Mouse (Mus musculus) adrenal gland, adult (tissue): Measurements from ENCODE around the gene 1700067K01Rik.
A peak's percentile ranks its signal among the peaks of the same experiment; 100 is the strongest.

Experiments
- DNase-seq, 2 experiments: peaks; one replicate each; pipeline ENCODE4 v3.0.0; 2022 to 2023; ENCODE audit warnings: low spot score in 1 of 2; ENCODE audit not compliant: inconsistent age in 2 of 2

The 1700067K01Rik gene

DNA sequence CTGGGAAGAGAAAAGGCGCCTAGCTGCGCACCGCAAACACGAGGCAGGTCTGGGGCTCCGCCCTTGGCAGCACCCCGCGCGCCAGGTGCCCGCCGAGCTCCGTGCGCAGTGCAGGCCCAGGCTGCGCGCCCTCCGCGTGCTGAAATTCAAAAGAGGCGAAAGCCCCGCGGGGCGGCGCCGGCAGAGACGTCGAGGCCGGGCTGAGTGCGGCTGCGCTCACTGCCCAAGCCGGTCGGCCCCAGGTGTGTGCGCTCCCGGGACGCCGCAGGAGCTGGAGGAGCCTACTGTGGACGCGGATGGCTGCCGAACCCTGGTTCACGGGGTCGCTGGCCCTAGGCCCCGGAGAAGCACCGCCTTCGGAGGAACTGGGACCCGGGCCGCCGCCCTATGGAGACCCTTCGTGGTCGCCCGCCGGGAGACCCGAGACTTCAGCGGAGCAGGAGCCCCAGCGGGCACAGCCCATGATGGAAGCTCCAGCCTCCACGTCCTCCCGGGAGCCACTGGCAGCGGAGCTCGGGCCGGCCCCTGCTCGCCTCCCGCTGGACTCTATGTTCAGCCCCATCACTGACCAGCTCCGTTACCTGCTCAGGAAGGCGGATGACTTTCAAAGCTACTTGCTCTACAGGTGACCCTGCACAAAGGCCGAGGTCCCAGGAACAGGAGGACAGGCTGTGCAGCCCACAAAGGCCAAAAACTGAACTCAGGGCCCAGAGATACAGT lies at the start of gene 1700067K01Rik:
Gene 1700067K01Rik, plus strand, starts transcription at position 222 of the 720 bp plus-strand sequence.
- peak in 1 of 2 experiments; percentile 31 for DNase-seq

DNA sequence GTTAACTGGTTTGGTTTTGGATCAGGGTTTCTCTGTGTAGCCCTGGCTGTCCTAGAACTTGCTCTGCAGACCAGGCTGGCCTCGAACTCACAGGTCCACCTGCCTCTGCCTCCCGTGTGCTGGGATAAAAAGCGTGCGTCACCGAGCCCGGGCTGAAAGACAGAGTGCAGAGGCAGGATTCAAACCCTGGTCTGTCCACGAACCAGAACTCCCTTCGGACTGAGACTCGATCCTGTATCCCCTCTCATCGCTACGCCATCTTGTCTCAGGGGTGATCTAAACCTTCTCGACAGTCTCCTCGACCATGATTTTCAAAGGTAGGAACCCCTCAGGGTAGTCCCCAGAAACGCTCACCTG lies 46.6 kb upstream of the 1700067K01Rik start:
- DNase-seq, result no peak

DNA sequence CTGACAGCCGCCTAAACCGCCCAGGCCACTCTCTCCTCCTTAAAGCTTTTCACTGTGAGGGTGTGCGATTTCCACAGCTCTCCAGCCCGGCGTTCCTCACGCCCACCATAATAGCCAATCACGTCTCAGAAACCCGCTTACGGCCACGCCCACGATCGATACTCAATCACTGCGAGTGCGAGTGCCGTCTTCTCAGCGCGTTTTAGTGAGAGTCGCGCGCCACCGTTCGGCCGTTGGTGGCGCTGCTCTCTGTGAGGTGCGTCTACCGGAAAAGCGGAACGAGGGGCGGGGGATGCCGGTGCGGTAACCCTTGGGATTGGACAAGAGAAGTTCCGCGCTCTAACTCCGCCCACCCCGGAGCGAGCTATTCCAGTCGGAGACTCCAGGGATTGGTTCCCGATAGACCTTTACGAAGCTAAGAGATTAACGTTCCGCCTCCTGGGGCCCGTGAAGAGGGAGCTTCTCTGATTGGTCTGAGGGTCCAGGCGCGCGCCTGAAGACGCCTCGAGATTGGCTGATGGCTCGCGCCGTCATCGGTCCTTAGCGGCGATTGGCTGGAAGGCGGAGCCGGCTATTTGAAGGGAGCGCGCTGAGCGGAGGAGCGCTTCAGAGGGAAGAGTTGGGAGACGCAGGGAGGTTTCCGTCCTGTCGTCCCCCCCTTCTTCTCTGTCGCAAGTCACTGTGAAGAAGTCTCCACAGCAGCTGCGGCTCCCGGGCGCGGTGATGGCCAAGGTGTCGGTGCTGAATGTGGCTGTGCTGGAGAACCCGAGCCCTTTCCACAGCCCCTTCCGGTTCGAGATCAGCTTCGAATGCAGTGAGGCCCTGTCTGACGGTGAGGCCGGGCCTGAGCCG lies 46.0 kb upstream of the 1700067K01Rik start, which contains the start of the genes Gm10644 and Asf1b:
Gene Gm10644, minus strand, starts transcription at position 100 of the 852 bp plus-strand sequence.
Gene Asf1b, plus strand, starts transcription at position 402 of the 852 bp plus-strand sequence.
- peak; percentile 99 for DNase-seq

DNA sequence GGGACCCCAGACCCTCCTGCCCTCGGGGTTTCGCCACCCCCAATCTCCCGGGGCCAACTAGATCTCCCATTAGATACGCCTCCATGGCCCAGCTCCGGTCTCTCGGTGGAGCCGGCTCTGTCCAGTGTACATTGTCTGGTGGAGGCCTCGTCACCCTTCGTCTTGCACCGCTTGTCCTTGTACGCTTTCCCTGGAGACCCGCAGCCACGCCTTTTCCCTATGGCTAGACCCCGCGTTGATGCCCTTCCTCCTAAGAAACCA lies 45.4 kb upstream of the 1700067K01Rik start:
- DNase-seq, result no peak

DNA sequence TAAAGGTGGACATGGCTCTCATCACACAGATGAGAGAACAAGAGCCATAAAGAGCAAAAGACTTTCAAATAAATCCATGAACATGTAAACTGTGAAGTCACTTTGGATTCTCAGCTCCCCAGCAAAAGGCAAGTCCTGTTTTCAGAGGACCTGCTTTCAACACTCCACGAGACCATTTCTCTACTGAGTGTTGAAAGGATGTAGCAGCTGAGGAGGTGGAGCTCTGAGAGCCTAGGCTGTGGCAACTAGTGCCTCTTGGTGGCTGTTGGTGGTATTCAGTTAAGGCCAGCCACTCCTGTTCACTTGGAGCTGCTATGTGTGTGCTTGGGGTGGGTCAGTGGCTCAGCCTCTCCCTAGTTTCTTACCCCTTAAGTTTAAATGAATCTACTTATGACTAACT lies 44.5 kb upstream of the 1700067K01Rik start:
- no peak for DNase-seq

DNA sequence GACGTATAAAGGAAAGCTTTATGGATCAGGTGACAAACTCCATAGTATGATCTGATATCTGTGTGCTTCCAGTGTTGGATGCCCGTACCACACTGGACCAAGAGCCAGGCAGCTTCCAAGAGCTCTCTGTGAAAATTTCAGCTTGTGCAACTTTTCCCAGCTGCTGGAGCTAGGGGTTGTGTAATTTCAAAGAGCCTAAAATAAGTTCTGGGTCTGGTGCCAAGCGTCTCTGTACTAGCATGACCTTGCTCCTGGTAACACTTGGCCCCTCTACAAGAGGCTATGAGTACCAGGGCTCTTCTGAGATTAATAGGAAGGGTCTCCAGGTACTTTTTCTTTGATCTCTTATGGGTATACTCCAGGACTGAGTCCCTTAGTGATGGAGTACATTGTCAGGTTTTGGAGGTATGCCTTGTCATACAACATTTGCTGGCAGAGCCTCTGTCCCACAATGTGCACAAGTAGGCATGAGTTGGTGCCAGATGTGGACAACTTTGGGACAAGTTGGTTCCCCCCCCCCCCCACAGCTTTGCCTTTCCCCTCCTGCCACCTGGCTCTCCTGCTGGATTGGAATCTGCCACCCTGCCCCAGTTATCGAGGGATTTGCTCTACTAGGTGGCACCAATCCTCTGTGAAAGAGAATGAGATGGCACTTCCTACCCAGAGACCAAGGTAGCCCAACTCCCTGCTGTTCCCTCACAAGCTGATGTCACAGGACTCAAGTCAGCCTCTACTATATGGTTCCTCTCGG lies 37.1 kb upstream of the 1700067K01Rik start:
- peak; percentile 77 to 92 for DNase-seq

DNA sequence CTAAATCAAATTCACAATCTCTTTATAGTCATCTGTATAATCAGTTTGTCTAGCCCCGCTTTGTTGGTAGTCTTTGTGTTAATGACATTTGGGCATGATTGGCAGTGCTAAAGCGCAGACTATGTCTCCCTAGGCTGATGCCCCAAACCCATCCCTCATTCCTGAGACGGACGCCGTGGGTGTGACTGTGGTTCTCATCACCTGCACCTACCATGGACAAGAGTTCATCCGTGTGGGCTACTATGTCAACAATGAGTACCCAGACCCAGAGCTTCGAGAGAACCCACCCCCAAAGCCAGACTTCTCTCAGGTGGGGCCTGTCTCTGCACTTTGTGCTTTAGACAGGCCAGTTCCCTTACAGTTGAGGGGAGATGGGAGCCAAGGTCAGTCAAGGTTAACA lies 33.6 kb upstream of the 1700067K01Rik start:
- DNase-seq, result no peak

DNA sequence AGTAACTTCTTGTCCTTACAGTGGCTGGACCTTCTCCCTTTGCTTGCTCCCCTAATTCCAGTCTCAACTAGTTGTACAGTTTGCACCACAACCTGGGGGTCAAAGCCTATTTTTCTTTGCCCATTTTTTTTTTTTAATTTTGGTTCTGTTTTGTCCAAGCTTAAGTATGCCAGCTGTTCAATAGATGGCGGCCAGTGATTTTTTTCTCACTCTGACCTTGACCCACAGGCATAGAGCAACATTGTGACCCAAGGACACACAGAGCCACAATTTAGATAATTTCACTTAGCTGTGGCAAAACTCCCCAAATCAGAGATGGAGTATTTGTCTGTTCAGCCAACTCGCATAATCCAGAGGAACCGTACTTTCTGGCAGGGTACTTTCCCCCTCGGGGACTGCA lies 30.2 kb upstream of the 1700067K01Rik start:
- peak; percentile 52 to 85 for DNase-seq

DNA sequence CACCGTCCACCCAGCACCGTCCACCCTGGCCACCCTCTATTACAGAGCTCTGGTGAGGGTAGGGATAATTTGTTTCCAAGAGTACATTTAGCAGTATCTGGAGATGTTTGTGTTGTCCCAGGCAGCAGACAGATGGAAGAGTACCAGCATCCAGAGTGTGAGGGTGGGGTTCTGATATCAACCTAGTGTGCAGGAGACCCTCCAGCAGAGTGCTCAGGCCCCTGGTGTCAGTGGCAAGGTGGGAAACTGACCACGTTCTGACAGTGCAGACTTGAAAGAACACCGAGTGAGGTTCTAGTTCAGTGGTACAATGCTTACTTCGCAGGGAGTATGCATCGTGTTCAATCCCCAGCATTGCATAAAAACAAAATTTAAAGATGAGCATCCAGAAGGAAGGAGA lies 29.6 kb upstream of the 1700067K01Rik start:
- no peak for DNase-seq

DNA sequence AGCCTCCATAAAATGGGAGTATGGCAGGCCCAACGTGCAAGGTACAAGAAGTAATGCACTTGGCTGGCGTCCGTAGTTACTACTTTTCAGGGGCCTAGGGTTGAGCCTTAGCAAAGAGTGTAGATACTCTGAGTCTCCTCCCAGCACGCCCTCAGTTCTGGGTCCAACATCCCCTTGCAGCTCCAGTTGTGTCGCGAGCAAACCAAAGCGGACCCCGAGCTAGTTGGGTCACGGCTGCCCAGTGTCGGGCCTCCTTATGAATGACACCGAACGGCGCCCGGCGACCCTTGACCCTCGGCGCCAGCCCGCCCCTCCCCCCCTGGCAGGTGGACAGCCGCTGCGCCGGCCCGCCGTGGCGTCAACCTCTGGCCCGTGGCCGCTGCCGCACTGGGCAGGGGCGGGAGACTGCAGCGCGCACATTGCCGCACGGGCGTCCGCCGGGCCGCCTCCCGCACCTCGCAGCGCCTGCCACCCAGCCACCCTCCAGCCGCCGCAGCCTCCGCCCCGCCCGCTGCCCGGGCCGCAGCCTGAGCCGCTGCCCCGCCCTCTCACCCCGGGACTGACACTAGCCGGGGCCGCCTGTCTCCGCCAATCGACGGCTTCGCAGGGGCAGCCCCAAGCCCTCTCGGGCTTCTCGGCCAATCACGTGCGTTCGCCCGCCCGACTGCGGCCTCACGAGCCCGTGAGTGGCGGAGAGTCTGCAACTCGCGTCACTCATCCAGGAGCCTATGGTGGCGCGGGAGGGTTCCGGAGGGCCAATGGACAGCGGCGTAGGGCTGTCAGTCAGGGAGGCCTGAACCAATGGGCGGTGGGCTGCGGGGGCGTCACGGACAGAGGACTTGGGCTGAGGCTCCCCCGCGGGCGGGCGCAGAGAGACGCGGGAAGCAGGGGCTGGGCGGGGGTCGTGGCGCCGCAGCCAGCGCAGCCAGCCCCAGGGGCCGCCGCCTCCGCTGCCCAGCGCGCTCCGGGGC lies 28.9 kb upstream of the 1700067K01Rik start, which contains the start of gene Prkaca:
Gene Prkaca, plus strand, starts transcription at position 844 of the 971 bp plus-strand sequence.
- peak; percentile 99 for DNase-seq

DNA sequence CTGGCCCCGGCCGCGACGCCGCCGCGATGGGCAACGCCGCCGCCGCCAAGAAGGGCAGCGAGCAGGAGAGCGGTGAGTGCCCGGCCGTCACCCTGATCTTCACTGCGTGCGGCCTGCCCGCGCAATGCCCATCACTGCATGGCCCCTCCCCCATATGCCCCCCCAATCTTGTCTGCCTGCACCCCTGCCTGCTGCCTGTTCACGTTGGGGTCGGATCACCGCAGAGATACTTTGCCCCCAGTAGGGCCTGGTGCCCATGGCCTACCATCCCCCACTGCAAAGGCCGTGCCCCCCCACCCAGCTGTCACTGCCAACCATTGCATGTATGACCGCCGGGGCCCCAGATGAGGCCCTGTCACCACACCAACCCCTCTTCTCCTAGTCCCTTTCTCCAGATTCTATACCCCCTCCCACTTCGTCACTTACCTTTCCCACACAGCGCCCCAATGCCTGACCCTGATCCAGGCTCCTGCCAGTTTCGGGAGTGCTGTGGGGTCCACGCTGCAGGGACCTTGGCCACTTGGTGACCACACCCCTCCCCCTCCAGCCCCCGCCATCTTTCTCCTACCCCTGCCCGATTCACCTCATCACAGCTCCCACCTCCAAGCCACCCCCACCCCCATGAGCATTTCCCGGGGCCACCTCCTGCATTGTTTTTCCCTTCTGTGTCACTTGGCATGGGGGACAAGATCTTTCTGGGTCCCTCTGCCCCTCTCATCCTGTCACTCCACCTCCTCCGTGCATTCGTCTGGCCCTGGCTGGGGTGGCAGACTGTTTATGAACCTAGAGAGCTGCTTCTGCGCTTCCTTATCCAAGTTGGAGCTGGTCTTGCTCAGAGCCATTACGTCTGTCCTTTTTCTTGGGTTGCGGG lies 27.9 kb upstream of the 1700067K01Rik start:
- peak; percentile 31 to 76 for DNase-seq

DNA sequence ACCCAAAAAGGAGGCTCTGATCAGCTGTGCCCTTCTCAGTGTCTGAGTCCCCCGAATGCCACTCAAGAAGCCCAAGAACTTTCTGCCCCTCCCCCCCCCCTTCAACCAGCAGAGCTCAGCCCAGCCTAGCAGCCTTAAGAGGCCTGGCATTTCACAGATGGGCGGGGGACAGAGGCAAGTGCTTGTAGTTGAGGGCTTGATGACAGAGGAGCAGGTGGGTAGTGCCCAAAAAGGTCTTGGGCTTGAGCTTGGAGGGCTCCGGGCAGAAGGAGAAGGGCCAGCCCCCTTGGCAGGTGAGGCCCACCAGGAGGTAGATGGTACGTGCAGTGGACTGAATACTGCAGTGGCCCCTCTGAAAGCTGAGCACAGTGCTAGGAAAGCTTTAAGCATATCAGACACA lies 26.8 kb upstream of the 1700067K01Rik start:
- DNase-seq, result peak in 1 of 2 experiments; percentile 43

DNA sequence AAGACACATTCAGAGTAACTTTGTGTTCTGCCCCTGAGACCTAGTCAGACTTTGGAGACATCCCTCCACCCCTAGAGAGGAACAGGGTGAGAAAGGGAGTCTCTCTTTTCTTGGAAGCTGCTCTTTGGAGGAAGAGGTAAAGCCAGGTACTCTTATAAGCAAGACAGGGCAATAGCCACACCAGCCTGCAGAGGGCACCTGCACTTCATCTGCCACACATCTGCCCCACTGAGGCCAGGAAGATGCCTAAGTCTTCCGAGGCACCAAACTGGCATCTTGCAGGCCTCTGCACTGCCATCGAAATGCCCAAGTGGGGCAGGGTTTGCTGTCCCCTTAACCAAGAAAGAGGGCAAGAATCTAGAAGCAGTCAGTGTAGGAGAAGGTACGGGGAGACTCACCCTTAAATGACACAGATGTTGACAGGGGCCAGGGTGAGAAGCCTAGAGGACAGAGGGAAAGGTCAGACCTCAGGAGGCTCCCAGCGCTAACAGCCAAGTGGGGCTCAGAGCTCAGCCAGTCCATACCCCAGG lies 25.1 kb upstream of the 1700067K01Rik start:
- peak; percentile 40 to 68 for DNase-seq

DNA sequence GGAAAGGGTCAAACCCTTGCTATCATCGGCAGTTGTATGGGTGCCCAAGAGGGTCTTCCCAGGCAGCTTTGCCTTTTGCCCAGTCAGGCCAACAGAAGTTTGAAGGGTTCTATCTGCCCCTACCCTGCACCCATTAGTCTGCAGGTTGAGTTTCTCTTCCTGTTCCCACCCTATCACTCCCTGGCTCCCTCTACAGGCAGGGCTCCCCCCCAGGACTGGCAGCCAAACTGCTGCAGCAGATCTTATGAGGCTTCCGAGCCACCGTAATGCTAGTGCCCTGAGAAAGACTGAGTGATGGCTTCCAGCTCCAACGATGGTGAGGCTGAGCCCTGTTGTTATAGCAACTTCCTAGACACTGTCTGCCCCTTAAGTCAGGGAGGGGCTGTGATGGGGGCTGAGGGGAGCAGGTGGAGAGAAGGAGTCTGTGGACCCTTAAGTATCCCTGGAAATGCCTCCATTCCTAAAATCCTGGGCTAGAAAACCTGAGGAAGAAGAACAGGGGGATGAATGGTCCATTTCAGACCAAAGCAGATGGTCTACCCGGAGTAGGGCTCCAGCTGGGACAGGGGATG lies 24.4 kb upstream of the 1700067K01Rik start:
- peak; percentile 35 to 60 for DNase-seq

DNA sequence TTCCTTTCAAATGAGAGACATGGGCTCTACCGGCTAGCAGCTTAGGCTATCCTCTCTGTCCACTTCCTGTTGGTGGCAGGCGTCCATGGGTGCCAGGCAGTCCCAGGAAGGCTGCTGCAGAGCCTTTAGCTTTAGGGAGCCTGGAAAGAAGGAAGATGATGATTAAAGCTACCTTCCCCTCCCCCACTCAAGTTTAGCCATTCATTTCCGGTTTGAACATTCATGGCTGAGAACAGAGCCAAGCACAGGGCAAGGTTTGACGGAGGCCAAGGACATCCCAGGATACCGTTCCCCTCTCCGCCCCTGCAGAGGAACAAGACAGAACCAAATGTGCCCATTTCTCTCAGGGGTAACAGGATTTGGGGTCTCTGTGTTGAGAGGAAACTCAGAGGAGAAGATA lies 23.7 kb upstream of the 1700067K01Rik start:
- peak; percentile 76 to 87 for DNase-seq

DNA sequence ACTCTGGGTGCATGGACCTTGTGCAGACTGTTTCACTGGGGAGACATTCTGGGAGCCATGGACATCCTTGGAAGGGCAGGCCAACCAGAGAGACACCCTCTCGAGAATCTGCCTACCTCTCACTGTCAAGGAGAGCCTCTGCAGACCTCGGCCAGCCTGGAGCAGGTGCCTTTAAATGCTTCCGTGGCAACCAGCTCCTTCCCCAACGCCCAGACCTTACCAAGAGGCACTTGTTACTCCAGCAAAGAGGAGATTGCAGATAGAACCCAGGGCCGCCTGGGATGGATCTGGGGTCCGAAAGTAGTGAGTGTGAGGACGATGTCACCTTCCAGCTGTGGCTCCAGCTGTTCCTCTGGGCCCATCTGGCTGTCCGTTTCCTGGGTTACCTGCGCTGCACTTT lies 23.1 kb upstream of the 1700067K01Rik start:
- DNase-seq, result peak in 1 of 2 experiments; percentile 23

DNA sequence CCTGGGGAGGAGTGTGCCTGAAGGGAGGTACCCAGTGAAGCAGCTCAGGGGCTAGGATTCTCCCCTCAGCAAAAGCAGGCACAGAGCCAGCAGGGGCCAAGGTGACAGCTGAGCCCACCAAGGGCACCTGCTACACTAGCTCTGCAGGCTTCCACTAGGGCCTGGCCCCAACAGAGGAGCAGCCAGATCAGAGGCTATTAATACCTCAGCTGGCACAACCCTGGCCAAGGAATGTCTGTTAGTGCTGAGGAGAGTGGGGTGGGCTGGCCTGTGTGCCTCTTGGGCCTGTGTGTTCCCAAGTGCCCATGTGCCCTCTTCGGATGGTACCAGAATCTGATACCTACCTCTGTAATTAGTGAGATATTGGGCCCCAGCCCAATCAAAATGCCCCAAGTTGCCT lies 21.1 kb upstream of the 1700067K01Rik start:
- peak in 1 of 2 experiments; percentile 47 for DNase-seq

DNA sequence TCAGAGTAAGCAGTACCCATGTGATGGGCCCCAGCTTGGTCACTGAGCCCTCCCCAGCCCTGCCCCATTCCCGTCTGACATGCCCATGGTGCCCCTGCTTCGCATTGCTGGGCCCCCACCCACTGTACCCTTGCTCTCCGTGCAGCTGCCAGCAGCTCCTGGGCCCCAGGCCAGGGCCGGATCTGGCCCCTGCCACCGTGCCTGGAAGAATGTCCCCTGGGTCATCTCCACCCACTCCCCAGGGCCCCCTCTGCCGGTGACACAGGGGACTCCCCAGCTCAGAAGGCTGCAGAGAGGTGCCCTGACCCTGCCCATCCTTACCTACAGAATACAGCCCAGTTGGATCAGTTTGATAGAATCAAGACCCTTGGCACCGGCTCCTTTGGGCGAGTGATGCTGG lies 20.5 kb upstream of the 1700067K01Rik start:
- peak; percentile 33 to 58 for DNase-seq

DNA sequence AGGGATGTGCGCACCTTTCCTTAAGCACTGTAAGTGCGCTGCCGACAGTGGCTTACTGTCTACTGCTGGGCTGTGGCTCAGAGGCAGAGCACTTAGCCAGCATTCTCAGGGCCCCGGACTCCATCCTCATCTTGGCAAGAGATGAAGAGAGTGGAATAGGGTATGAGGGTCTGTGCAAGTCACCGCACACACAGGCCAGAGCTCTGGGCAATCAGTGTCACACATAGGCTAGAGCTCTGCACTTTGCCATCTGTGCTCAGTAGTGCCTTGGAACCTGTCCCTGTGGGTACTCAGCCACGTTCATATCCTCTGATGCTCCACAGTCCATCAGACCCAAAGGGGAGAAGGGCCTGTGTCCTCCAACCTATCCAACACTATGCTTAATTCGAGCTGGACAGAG lies 19.8 kb upstream of the 1700067K01Rik start:
- DNase-seq, result no peak
